22 mouse cellular contexts compared by ENCODE assay signal in genomic region chr17:85860797-85861196, GRCm38 (mm10).
"Had no signal": no experiment of that assay in that cellular context is flagged by ENCODE, and none has a peak within 500 bp of the region (broad histone marks: within the 10 kb centered on the region; RNA-seq: fewer than 3 reads in every experiment).

No protein-coding gene starts in this region.

- DNase-seq: gastrocnemius, postnatal 14 days; gastrocnemius, postnatal 36 days; heart, postnatal 4 days; kidney, adult 18-20 months; kidney, adult 8-10 months; kidney, postnatal 10 days; kidney, postnatal 25 days; kidney, postnatal 4 days; liver; liver, embryonic 13.5 days had no signal

- ATAC-seq: hindbrain, embryonic 16.5 days; intestine, postnatal 0 days had no signal

- H3K27me3 ChIP-seq: hindbrain, embryonic 12.5 days; liver, embryonic 13.5 days had no signal

- H3K9ac ChIP-seq: heart, embryonic 12.5 days; hindbrain, embryonic 12.5 days; hindbrain, embryonic 14.5 days; limb, embryonic 12.5 days; liver, embryonic 13.5 days had no signal

- H3K9me3 ChIP-seq: heart, embryonic 10.5 days; heart, embryonic 12.5 days; hindbrain, embryonic 10.5 days; hindbrain, embryonic 12.5 days; limb, embryonic 10.5 days; liver, embryonic 13.5 days had no signal

- H3K36me3 ChIP-seq: heart, embryonic 10.5 days; heart, embryonic 12.5 days; hindbrain, embryonic 10.5 days; hindbrain, embryonic 12.5 days; limb, embryonic 10.5 days; limb, embryonic 12.5 days; liver, embryonic 13.5 days had no signal

- H3K4me2 ChIP-seq: heart, embryonic 12.5 days; hindbrain, embryonic 12.5 days; hindbrain, embryonic 14.5 days; limb, embryonic 12.5 days; liver, embryonic 11.5 days; liver, embryonic 13.5 days had no signal

- H3K4me3 ChIP-seq: heart, embryonic 10.5 days; heart, embryonic 12.5 days; hindbrain, embryonic 10.5 days; hindbrain, embryonic 12.5 days; layer of hippocampus, adult 2 months; left cerebral cortex, adult 2 months; limb, embryonic 10.5 days; limb, embryonic 12.5 days; liver, embryonic 13.5 days had no signal

- H3K4me1 ChIP-seq: heart, embryonic 12.5 days; liver, embryonic 13.5 days had no signal

- H3K27ac ChIP-seq: heart, embryonic 10.5 days; hindbrain, embryonic 10.5 days; hindbrain, embryonic 12.5 days; hindbrain, embryonic 14.5 days; layer of hippocampus, adult 2 months; left cerebral cortex, adult 2 months; limb, embryonic 10.5 days; limb, embryonic 12.5 days; liver, embryonic 13.5 days had no signal
